In the genomic region with DNA sequence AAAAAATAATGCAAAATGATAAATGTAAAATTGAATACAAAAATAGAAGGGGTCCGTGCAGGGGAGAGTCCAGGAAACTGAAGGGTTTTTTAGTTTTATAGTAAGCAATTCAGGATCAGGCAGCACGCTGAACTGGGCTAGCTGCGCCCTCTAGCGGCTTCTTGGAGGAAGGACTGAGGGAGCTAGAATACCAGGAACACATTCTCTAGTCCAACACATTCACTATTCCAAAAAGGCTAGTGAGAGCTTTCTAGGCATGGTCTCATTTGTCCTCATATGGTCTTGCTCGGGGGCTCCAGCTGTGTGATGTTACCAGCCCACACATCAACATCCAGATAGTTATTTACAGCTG, we compare ENCODE assay signal across 8 mouse cellular contexts. TPM values are rescaled to one million over a fixed set of nuclear protein-coding genes. Genes with fewer than 3 reads are reported as not detected.
DNase-seq lines count a peak whose midpoint lies in the region; ATAC-seq and TF ChIP-seq lines count a peak whose summit lies in the region.

No protein-coding gene starts in this region.

- H3K27ac ChIP-seq in midbrain, embryonic 10.5 days (replicated peaks) = no peak overlapping the region
- H3K27ac ChIP-seq in midbrain, embryonic 13.5 days = no peak overlapping the region
- H3K27ac ChIP-seq in forebrain, embryonic 16.5 days (ENCODE audit: low read length) = no peak overlapping the region
- no peak overlapping the region for H3K27ac ChIP-seq in kidney, embryonic 14.5 days (ENCODE audit: low read depth, low read length)
- no peak overlapping the region for H3K27ac ChIP-seq in liver, embryonic 11.5 days (ENCODE audit: low read depth, low read length)
- no peak overlapping the region for H3K27ac ChIP-seq in neural tube, embryonic 11.5 days (ENCODE audit: low read depth, low read length)
- H3K27ac ChIP-seq in thymus, adult 2 months (ENCODE audit: control insufficient read depth, insufficient read depth, low read length) = no peak overlapping the region

- WGBS in midbrain, embryonic 10.5 days = 7% methylated on average over 5 of the region's 5 CpGs
- WGBS in midbrain, embryonic 13.5 days = 6% methylated on average over 5 of the region's 5 CpGs
- 4% methylated on average over 5 of the region's 5 CpGs for WGBS in forebrain, embryonic 16.5 days
- WGBS in kidney, embryonic 14.5 days = 5% methylated on average over 5 of the region's 5 CpGs
- WGBS in liver, embryonic 11.5 days = under 1% methylated on average over 5 of the region's 5 CpGs
- WGBS in neural tube, embryonic 11.5 days = 3% methylated on average over 5 of the region's 5 CpGs
- 2% methylated on average over 5 of the region's 5 CpGs for WGBS in thymus, adult 2 months

- no peaks in the 10 kb centered on the region for H3K27me3 ChIP-seq in midbrain, embryonic 10.5 days (ENCODE audit: low read depth, poor library complexity, severe bottlenecking)
- H3K27me3 ChIP-seq in midbrain, embryonic 13.5 days = no peaks in the 10 kb centered on the region
- H3K27me3 ChIP-seq in forebrain, embryonic 16.5 days (replicated peaks; ENCODE audit: control insufficient read depth, insufficient read depth, low read length) = no peaks in the 10 kb centered on the region
- H3K27me3 ChIP-seq in kidney, embryonic 14.5 days (ENCODE audit: control insufficient read depth, insufficient read depth, low read length) = no peaks in the 10 kb centered on the region
- H3K27me3 ChIP-seq in liver, embryonic 11.5 days (replicated peaks; ENCODE audit: control insufficient read depth, insufficient read depth, low read length) = no peaks in the 10 kb centered on the region
- no peaks in the 10 kb centered on the region for H3K27me3 ChIP-seq in neural tube, embryonic 11.5 days (ENCODE audit: control insufficient read depth, insufficient read depth, low read length)
- no peaks in the 10 kb centered on the region for H3K27me3 ChIP-seq in thymus, adult 2 months (ENCODE audit: control insufficient read depth, insufficient read depth, low read length)

- H3K9ac ChIP-seq in midbrain, embryonic 13.5 days (replicated peaks) = no peak overlapping the region
- H3K9ac ChIP-seq in forebrain, embryonic 16.5 days (replicated peaks; ENCODE audit: low read depth, low read length) = no peak overlapping the region
- H3K9ac ChIP-seq in kidney, embryonic 14.5 days (ENCODE audit: low read depth, low read length) = no peak overlapping the region
- H3K9ac ChIP-seq in liver, embryonic 11.5 days (ENCODE audit: low read depth, low read length) = no peak overlapping the region
- no peak overlapping the region for H3K9ac ChIP-seq in neural tube, embryonic 11.5 days (ENCODE audit: low read length)

- H3K4me3 ChIP-seq in midbrain, embryonic 10.5 days = no peak overlapping the region
- H3K4me3 ChIP-seq in midbrain, embryonic 13.5 days (replicated peaks) = no peak overlapping the region
- H3K4me3 ChIP-seq in forebrain, embryonic 16.5 days (replicated peaks; ENCODE audit: low read length) = no peak overlapping the region
- H3K4me3 ChIP-seq in kidney, embryonic 14.5 days (ENCODE audit: low read length) = no peak overlapping the region
- H3K4me3 ChIP-seq in liver, embryonic 11.5 days (ENCODE audit: low read depth, low read length) = no peak overlapping the region
- no peak overlapping the region for H3K4me3 ChIP-seq in neural tube, embryonic 11.5 days (ENCODE audit: low read depth, low read length)
- H3K4me3 ChIP-seq in thymus, adult 2 months (ENCODE audit: control insufficient read depth, insufficient read depth, low read length) = no peak overlapping the region

- no peak for ATAC-seq in midbrain, embryonic 13.5 days
- ATAC-seq in forebrain, embryonic 16.5 days = peak; percentile 75
- ATAC-seq in kidney, embryonic 14.5 days (ENCODE audit: low FRiP score, low TSS enrichment) = 0 out of 2 replicates have a peak, but pooled peaks have one; percentile 57
- ATAC-seq in liver, embryonic 11.5 days (replicated peaks; ENCODE audit: low FRiP score) = peak; percentile 55
- no peak for ATAC-seq in neural tube, embryonic 11.5 days (ENCODE audit: insufficient read depth, low FRiP score, low TSS enrichment)

- no peaks in the 10 kb centered on the region for H3K36me3 ChIP-seq in midbrain, embryonic 10.5 days
- no peaks in the 10 kb centered on the region for H3K36me3 ChIP-seq in midbrain, embryonic 13.5 days
- H3K36me3 ChIP-seq in forebrain, embryonic 16.5 days (ENCODE audit: control insufficient read depth, insufficient read depth) = no peaks in the 10 kb centered on the region
- H3K36me3 ChIP-seq in kidney, embryonic 14.5 days (ENCODE audit: control insufficient read depth, insufficient read depth, low read length) = no peaks in the 10 kb centered on the region
- H3K36me3 ChIP-seq in liver, embryonic 11.5 days (ENCODE audit: control insufficient read depth, insufficient read depth, low read length) = no peaks in the 10 kb centered on the region
- H3K36me3 ChIP-seq in neural tube, embryonic 11.5 days (ENCODE audit: control insufficient read depth, insufficient read depth, low read length) = no peaks in the 10 kb centered on the region
- no peaks in the 10 kb centered on the region for H3K36me3 ChIP-seq in thymus, adult 2 months (ENCODE audit: control insufficient read depth, insufficient read depth, low read length)

- H3K4me2 ChIP-seq in midbrain, embryonic 13.5 days (replicated peaks) = no peak overlapping the region
- H3K4me2 ChIP-seq in forebrain, embryonic 16.5 days (ENCODE audit: low read length) = no peak overlapping the region
- no peak overlapping the region for H3K4me2 ChIP-seq in kidney, embryonic 14.5 days (replicated peaks; ENCODE audit: low read depth, low read length)
- peak overlapping the region; percentile 31 for H3K4me2 ChIP-seq in liver, embryonic 11.5 days
- H3K4me2 ChIP-seq in neural tube, embryonic 11.5 days (ENCODE audit: low read depth) = no peak overlapping the region

- peak; percentile 61 for DNase-seq in midbrain, embryonic 10.5 days (ENCODE audit: low spot score)
- DNase-seq in c-Kit-negative CD71-positive TER-119-positive erythroid progenitor cells, embryonic 14.5 days (ENCODE audit: low read depth, low spot score) = peak; percentile 36
- peak; percentile 47 for DNase-seq in liver, embryonic 11.5 days (ENCODE audit: low spot score)
- peak; percentile 66 for DNase-seq in neural tube, embryonic 11.5 days (ENCODE audit: low spot score)
- DNase-seq in thymus, adult 2 months = peak; percentile 48

- no peaks in the 10 kb centered on the region for H3K4me1 ChIP-seq in midbrain, embryonic 10.5 days
- H3K4me1 ChIP-seq in midbrain, embryonic 13.5 days (replicated peaks) = no peaks in the 10 kb centered on the region
- H3K4me1 ChIP-seq in forebrain, embryonic 16.5 days (replicated peaks; ENCODE audit: control insufficient read depth, insufficient read depth, low read length) = no peaks in the 10 kb centered on the region
- H3K4me1 ChIP-seq in kidney, embryonic 14.5 days (ENCODE audit: control insufficient read depth, insufficient read depth, low read length) = no peaks in the 10 kb centered on the region
- peaks cover 2% of the 10 kb centered on the region; the same call in 1 of the 2 replicates for H3K4me1 ChIP-seq in liver, embryonic 11.5 days (replicated peaks; ENCODE audit: control insufficient read depth, insufficient read depth, low read length)
- no peaks in the 10 kb centered on the region for H3K4me1 ChIP-seq in neural tube, embryonic 11.5 days (ENCODE audit: control insufficient read depth, insufficient read depth, low read length)
- H3K4me1 ChIP-seq in thymus, adult 2 months (replicated peaks; ENCODE audit: control insufficient read depth, insufficient read depth, low read length) = peaks cover 2% of the 10 kb centered on the region

- no peak for TF ChIP-seq POLR2A in thymus, adult 2 months (IDR thresholded peaks at IDR 0.05; ENCODE audit: control insufficient read depth, extremely low read depth, insufficient read depth, low read length, poor library complexity)

- H3K9me3 ChIP-seq in midbrain, embryonic 10.5 days (replicated peaks) = no peaks in the 10 kb centered on the region
- H3K9me3 ChIP-seq in midbrain, embryonic 13.5 days = no peaks in the 10 kb centered on the region
- H3K9me3 ChIP-seq in forebrain, embryonic 16.5 days (ENCODE audit: control insufficient read depth, low read length) = no peaks in the 10 kb centered on the region
- no peaks in the 10 kb centered on the region; the same call in 1 of the 2 replicates for H3K9me3 ChIP-seq in kidney, embryonic 14.5 days (ENCODE audit: control insufficient read depth, low read length)
- H3K9me3 ChIP-seq in liver, embryonic 11.5 days (ENCODE audit: control insufficient read depth, low read length) = no peaks in the 10 kb centered on the region
- H3K9me3 ChIP-seq in neural tube, embryonic 11.5 days (ENCODE audit: control insufficient read depth, low read length) = no peaks in the 10 kb centered on the region

- TF ChIP-seq CTCF in thymus, adult 2 months (IDR thresholded peaks at IDR 0.05; ENCODE audit: borderline replicate concordance, control insufficient read depth, extremely low read depth, insufficient read depth, low read length, poor library complexity) = no peak

RNA-seq across cellular contexts. Expression of a gene that starts 12.5 kb away (rescaled TPM):
- 39.1 and 45.6 TPM in 2 replicates for polyA plus RNA-seq in midbrain, embryonic 10.5 days (2016; fragmentation: Nextera tagmentation; extraction: Ambion mirVana)
- 43.0 and 51.0 TPM in 2 replicates for polyA plus RNA-seq in midbrain, embryonic 13.5 days (2015; fragmentation: Nextera tagmentation; extraction: Ambion mirVana)
- polyA plus RNA-seq in forebrain, embryonic 16.5 days (2015; fragmentation: Nextera tagmentation; extraction: Ambion mirVana) = 41.2 and 48.3 TPM in 2 replicates
- polyA plus RNA-seq in kidney, embryonic 14.5 days (2014; fragmentation: Nextera tagmentation; extraction: Ambion mirVana) = 45.6 and 55.4 TPM in 2 replicates
- polyA plus RNA-seq in liver, embryonic 11.5 days (2014; fragmentation: Nextera tagmentation; extraction: Ambion mirVana) = 29.8 and 32.4 TPM in 2 replicates
- 48.0 and 49.0 TPM in 2 replicates for polyA plus RNA-seq in neural tube, embryonic 11.5 days (2014; fragmentation: Nextera tagmentation; extraction: Ambion mirVana)
- polyA plus RNA-seq in thymus, adult 2 months (2012; rRNA removed) = 25.6 and 28.7 TPM in 2 replicates

RNA-seq across cellular contexts. Expression of a gene that starts 52.8 kb away (rescaled TPM):
- 31.3 and 33.9 TPM in 2 replicates for polyA plus RNA-seq in midbrain, embryonic 10.5 days (2016; fragmentation: Nextera tagmentation; extraction: Ambion mirVana)
- polyA plus RNA-seq in midbrain, embryonic 13.5 days (2015; fragmentation: Nextera tagmentation; extraction: Ambion mirVana) = 21.0 and 22.7 TPM in 2 replicates
- 13.4 and 17.4 TPM in 2 replicates for polyA plus RNA-seq in forebrain, embryonic 16.5 days (2015; fragmentation: Nextera tagmentation; extraction: Ambion mirVana)
- polyA plus RNA-seq in kidney, embryonic 14.5 days (2014; fragmentation: Nextera tagmentation; extraction: Ambion mirVana) = 20.1 and 29.1 TPM in 2 replicates
- polyA plus RNA-seq in liver, embryonic 11.5 days (2014; fragmentation: Nextera tagmentation; extraction: Ambion mirVana) = 22.2 and 24.6 TPM in 2 replicates
- 31.1 and 38.6 TPM in 2 replicates for polyA plus RNA-seq in neural tube, embryonic 11.5 days (2014; fragmentation: Nextera tagmentation; extraction: Ambion mirVana)
- polyA plus RNA-seq in thymus, adult 2 months (2012; rRNA removed) = 31.7 and 41.9 TPM in 2 replicates

Comparison
In these comparisons a context has a peak if more than half of its experiments do, and no peak if none do; other contexts are left out.
1. ATAC-seq: peak in forebrain, embryonic 16.5 days (single experiment), kidney, embryonic 14.5 days (single experiment) and liver, embryonic 11.5 days (single experiment); none in midbrain, embryonic 13.5 days (single experiment) and neural tube, embryonic 11.5 days (single experiment).
2. Peak in every context shown above with its lines, with median percentiles within 50 percentile points of each other: DNase-seq.